Mouse (Mus musculus): ENCODE results near the gene Ahnak2.

The Ahnak2 gene

GRCm38 (mm10) chr12:112760154-112760926 lies 42.1 kb downstream of the Ahnak2 start, which contains the start of gene Pld4:
TSS of gene Pld4 (plus strand) at chr12:112760655.
- no peak for DNase-seq (ENCODE audit: low read depth, low spot score)

- no peak for DNase-seq (ENCODE audit: low read depth, low spot score)
Measured at GRCm38 (mm10) chr12:112759471-112759870, 43.0 kb downstream of the Ahnak2 start.

GRCm38 (mm10) chr12:112757896-112758295 lies 44.6 kb downstream of the Ahnak2 start:
- DNase-seq (ENCODE audit: low read depth, low spot score) = no peak

GRCm38 (mm10) chr12:112755900-112756299 lies 46.6 kb downstream of the Ahnak2 start:
- no peak for DNase-seq (ENCODE audit: low read depth, low spot score)

- no peak for DNase-seq (ENCODE audit: low read depth, low spot score)
Measured at GRCm38 (mm10) chr12:112752399-112752798, 50.1 kb downstream of the Ahnak2 start.

- no peak for DNase-seq (ENCODE audit: low read depth, low spot score)
Measured at GRCm38 (mm10) chr12:112750976-112751375, 51.5 kb downstream of the Ahnak2 start.

- no peak for DNase-seq (ENCODE audit: low read depth, low spot score)
Measured at GRCm38 (mm10) chr12:112747606-112747970, 54.9 kb downstream of the Ahnak2 start.

GRCm38 (mm10) chr12:112746808-112747605 lies 55.5 kb downstream of the Ahnak2 start:
- peak; percentile 73 for DNase-seq (ENCODE audit: low read depth, low spot score)

- DNase-seq (ENCODE audit: low read depth, low spot score) = no peak
Measured at GRCm38 (mm10) chr12:112746461-112746807, 56.0 kb downstream of the Ahnak2 start.

- DNase-seq (ENCODE audit: low read depth, low spot score) = no peak
Measured at GRCm38 (mm10) chr12:112745716-112746115, 56.7 kb downstream of the Ahnak2 start.

GRCm38 (mm10) chr12:112744891-112745580 lies 57.4 kb downstream of the Ahnak2 start:
- no peak for DNase-seq (ENCODE audit: low read depth, low spot score)

- no peak for DNase-seq (ENCODE audit: low read depth, low spot score)
Measured at GRCm38 (mm10) chr12:112744211-112744610, 58.2 kb downstream of the Ahnak2 start.

GRCm38 (mm10) chr12:112743168-112743975 lies 59.1 kb downstream of the Ahnak2 start:
- DNase-seq (ENCODE audit: low read depth, low spot score) = peak; percentile 74

GRCm38 (mm10) chr12:112742768-112743167 lies 59.7 kb downstream of the Ahnak2 start:
- DNase-seq (ENCODE audit: low read depth, low spot score) = no peak

GRCm38 (mm10) chr12:112739023-112739568 lies 63.4 kb downstream of the Ahnak2 start:
- DNase-seq (ENCODE audit: low read depth, low spot score) = no peak

GRCm38 (mm10) chr12:112738281-112739022 lies 64.0 kb downstream of the Ahnak2 start:
- no peak for DNase-seq (ENCODE audit: low read depth, low spot score)

- DNase-seq (ENCODE audit: low read depth, low spot score) = no peak
Measured at GRCm38 (mm10) chr12:112737761-112738160, 64.7 kb downstream of the Ahnak2 start.

GRCm38 (mm10) chr12:112737081-112737480 lies 65.4 kb downstream of the Ahnak2 start:
- no peak for DNase-seq (ENCODE audit: low read depth, low spot score)

- no peak for DNase-seq (ENCODE audit: low read depth, low spot score)
Measured at GRCm38 (mm10) chr12:112736636-112736925, 65.9 kb downstream of the Ahnak2 start.

- no peak for DNase-seq (ENCODE audit: low read depth, low spot score)
Measured at GRCm38 (mm10) chr12:112735896-112736635, 66.4 kb downstream of the Ahnak2 start.

All from CD4-positive helper T cell, adult 2 months (primary cell).